Mouse (Mus musculus): Measurements from ENCODE around the gene Eml3.
"Not testable (repeated sequence)": the region's sequence is repeated elsewhere in the genome, so short reads cannot be mapped to it uniquely, and the experiment has no call there.

Eml3 gene

GRCm38 (mm10) chr19:8953135-8954039, 24.0 kb downstream of the Eml3 start, which contains the start of gene Tut1:
Gene Tut1 (plus strand): TSS chr19:8953847.
- DNase-seq = peak; percentile 97

- no peak for DNase-seq
Measured at GRCm38 (mm10) chr19:8954171-8954570, 24.8 kb downstream of the Eml3 start.

GRCm38 (mm10) chr19:8962256-8962655, 32.9 kb downstream of the Eml3 start:
- DNase-seq = no peak

GRCm38 (mm10) chr19:8965075-8965474, 35.7 kb downstream of the Eml3 start:
- DNase-seq = no peak

- DNase-seq = no peak
Measured at GRCm38 (mm10) chr19:8965771-8966170, 36.4 kb downstream of the Eml3 start.

GRCm38 (mm10) chr19:8966198-8966589, 36.8 kb downstream of the Eml3 start:
- DNase-seq = no peak

GRCm38 (mm10) chr19:8966590-8967372, 37.4 kb downstream of the Eml3 start, which contains the start of gene Eef1g:
Gene Eef1g (plus strand): TSS chr19:8967041.
- peak; percentile 99 for DNase-seq

- no peak for DNase-seq
Measured at GRCm38 (mm10) chr19:8967373-8967743, 38.0 kb downstream of the Eml3 start.

- DNase-seq = no peak
Measured at GRCm38 (mm10) chr19:8967893-8968292, 38.5 kb downstream of the Eml3 start.

GRCm38 (mm10) chr19:8972491-8972890, 43.1 kb downstream of the Eml3 start:
- not testable (repeated sequence) for DNase-seq

GRCm38 (mm10) chr19:8974638-8975037, 45.3 kb downstream of the Eml3 start:
- no peak for DNase-seq

GRCm38 (mm10) chr19:8975491-8975890, 46.1 kb downstream of the Eml3 start:
- DNase-seq = no peak

- peak; percentile 75 for DNase-seq
Measured at GRCm38 (mm10) chr19:8976535-8976934, 47.2 kb downstream of the Eml3 start.

- no peak for DNase-seq
Measured at GRCm38 (mm10) chr19:8980771-8981170, 51.4 kb downstream of the Eml3 start.

- DNase-seq = no peak
Measured at GRCm38 (mm10) chr19:8981450-8982168, 52.3 kb downstream of the Eml3 start.

- DNase-seq = no peak
Measured at GRCm38 (mm10) chr19:8982303-8983149, 53.2 kb downstream of the Eml3 start.

GRCm38 (mm10) chr19:8983150-8983650, 53.8 kb downstream of the Eml3 start:
- DNase-seq = no peak

GRCm38 (mm10) chr19:8984255-8984868, 55.0 kb downstream of the Eml3 start:
- peak; percentile 81 for DNase-seq

- DNase-seq = no peak
Measured at GRCm38 (mm10) chr19:8985891-8986290, 56.5 kb downstream of the Eml3 start.

GRCm38 (mm10) chr19:8987816-8988215, 58.5 kb downstream of the Eml3 start:
- DNase-seq = no peak

GRCm38 (mm10) chr19:8988346-8989065, 59.2 kb downstream of the Eml3 start:
- DNase-seq = peak; percentile 34

Data from embryo, embryonic 11 days (tissue).